Mouse (Mus musculus) limb, embryonic 13.5 days (tissue): ENCODE measurements around the gene Hat1. TPM values are rescaled to one million over a fixed set of nuclear protein-coding genes. Genes with fewer than 3 reads are reported as not detected.
A peak's percentile ranks its signal among the peaks of the same experiment; 100 is the strongest.

Source experiments
- ATAC-seq: fragments of 200-750 bp; cut with Nextera tagmentation; 2 replicates; pipeline ENCODE4 v1.8.0; 2017; ENCODE audit warnings: low read depth, moderate number of reproducible peaks, moderate TSS enrichment; ENCODE audit not compliant: low FRiP score
- H3K27ac ChIP-seq: fragments of 300-500 bp; sonication (generic); 2 replicates; pipeline ENCODE4 v1.5.1; 2015; ENCODE audit warnings: inconsistent platforms, mild to moderate bottlenecking, moderate library complexity
- H3K27me3 ChIP-seq: fragments of 300-500 bp; sonication (generic); 2 replicates; pipeline ENCODE4 v1.6.1; 2015; ENCODE audit warnings: mild to moderate bottlenecking, inconsistent platforms
- H3K36me3 ChIP-seq: fragments of 300-500 bp; sonication (generic); 2 replicates; pipeline ENCODE4 v1.6.1; 2015; ENCODE audit warnings: inconsistent platforms, mild to moderate bottlenecking, moderate library complexity
- H3K4me1 ChIP-seq: fragments of 300-500 bp; sonication (generic); 2 replicates; pipeline ENCODE4 v1.6.1; 2015; ENCODE audit warnings: inconsistent platforms
- H3K4me2 ChIP-seq: fragments of 300-500 bp; sonication (generic); replicated peaks from 2 replicates; pipeline ENCODE4 v1.6.1; 2015; ENCODE audit warnings: inconsistent platforms, mild to moderate bottlenecking, moderate library complexity
- H3K4me3 ChIP-seq: fragments of 300-500 bp; sonication (generic); 2 replicates; pipeline ENCODE4 v1.5.1; 2015; ENCODE audit warnings: moderate library complexity, mild to moderate bottlenecking, inconsistent platforms
- H3K9ac ChIP-seq: fragments of 300-500 bp; sonication (generic); 2 replicates; pipeline ENCODE4 v1.6.1; 2015; ENCODE audit warnings: mild to moderate bottlenecking, inconsistent platforms
- H3K9me3 ChIP-seq: fragments of 300-500 bp; sonication (generic); 2 replicates; pipeline ENCODE4 v1.6.1; 2016; ENCODE audit warnings: inconsistent platforms
- WGBS: fragments of 180-500 bp; shearing (Covaris S2); methylation state at CpG from one replicate; pipeline ENCODE4 v1.1.7; 2015; 5-methylcytosine and 5-hydroxymethylcytosine counted together
- polyA plus RNA-seq: library from polyadenylated mRNA; unstranded; fragments of >200 nt; fragmentation: Nextera tagmentation; extraction: Ambion mirVana; gene quantifications from 2 replicates; pipeline ENCODE4 v1.2.1, GENCODE M21; 2015

The Hat1 gene
- polyA plus RNA-seq, 1 experiment from 2014 or later = 122 TPM

- H3K27me3 ChIP-seq = peaks cover 2% of the 10 kb centered on the region; the same call in 1 of the 2 replicates
- peak within 1 kb of the TSS; percentile 39; the same call in 1 of the 2 replicates for H3K27ac ChIP-seq
- peak within 1 kb of the TSS; percentile 73 for H3K4me2 ChIP-seq
- peak within 1 kb of the TSS; percentile 67 for H3K9ac ChIP-seq
- no peaks in the 10 kb centered on the region for H3K36me3 ChIP-seq
- no peaks in the 10 kb centered on the region for H3K9me3 ChIP-seq
- ATAC-seq = peak; percentile 98
- H3K4me1 ChIP-seq = 0 out of 2 replicates have a peak, but pooled peaks cover 4% of the 10 kb centered on the region
- WGBS = under 1% methylated on average over 60 of the region's 61 CpGs
- H3K4me3 ChIP-seq = peak within 1 kb of the TSS; percentile 60
Observed at GRCm38 (mm10) chr2:71453161-71453916, 64.6 kb downstream of the Hat1 start, which contains the start of gene Metap1d. Gene Metap1d (plus strand): TSS chr2:71453276.

GRCm38 (mm10) chr2:71453917-71454260 is 65.1 kb downstream of the Hat1 start:
- ATAC-seq = no peak
- WGBS = 43% methylated on average over 4 of the region's 4 CpGs
- H3K4me1 ChIP-seq = 0 out of 2 replicates have a peak, but pooled peaks cover 4% of the 10 kb centered on the region
- peak overlapping the region; percentile 60 for H3K4me3 ChIP-seq
- peak overlapping the region; percentile 73 for H3K4me2 ChIP-seq
- H3K9ac ChIP-seq = peak overlapping the region; percentile 67; the same call in 1 of the 2 replicates
- H3K36me3 ChIP-seq = no peaks in the 10 kb centered on the region
- H3K27ac ChIP-seq = no peak overlapping the region
- no peaks in the 10 kb centered on the region for H3K27me3 ChIP-seq
- no peaks in the 10 kb centered on the region for H3K9me3 ChIP-seq

- no peak overlapping the region for H3K9ac ChIP-seq
- WGBS = 73% methylated on average over 13 of the region's 13 CpGs
- H3K36me3 ChIP-seq = no peaks in the 10 kb centered on the region
- no peak for ATAC-seq
- H3K4me3 ChIP-seq = no peak overlapping the region
- no peak overlapping the region for H3K27ac ChIP-seq
- H3K4me1 ChIP-seq = 0 out of 2 replicates have a peak, but pooled peaks cover 4% of the 10 kb centered on the region
- H3K4me2 ChIP-seq = no peak overlapping the region
- no peaks in the 10 kb centered on the region for H3K9me3 ChIP-seq
- H3K27me3 ChIP-seq = no peaks in the 10 kb centered on the region
Observed at GRCm38 (mm10) chr2:71458624-71459023, 69.9 kb downstream of the Hat1 start.

DNA sequence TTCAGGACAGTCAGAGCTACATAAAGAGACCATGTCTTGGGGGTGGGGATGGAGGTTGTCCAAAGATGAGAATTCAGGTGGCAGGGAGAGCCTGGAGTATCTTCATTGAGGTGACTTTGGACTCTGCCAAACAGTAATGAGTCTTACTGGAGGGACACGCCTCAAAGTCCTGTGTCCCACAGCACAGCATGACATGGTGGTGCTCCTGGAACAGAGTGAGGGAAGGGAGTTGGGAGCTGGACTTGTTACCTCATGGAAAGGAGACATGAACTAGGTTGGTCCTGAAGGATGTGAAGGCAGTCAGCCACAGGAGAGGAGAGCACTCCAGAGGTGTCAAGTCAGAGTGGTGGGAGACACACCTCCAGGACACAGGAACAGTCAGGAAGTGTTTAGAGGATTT is 70.9 kb downstream of the Hat1 start:
- WGBS = 86% methylated on average over 1 of the region's 1 CpGs
- no peak overlapping the region for H3K4me2 ChIP-seq

GRCm38 (mm10) chr2:71461139-71461538 is 72.4 kb downstream of the Hat1 start:
- 73% methylated on average over 6 of the region's 6 CpGs for WGBS
- no peak overlapping the region for H3K27ac ChIP-seq

More for the DNA sequence above, 70.9 kb downstream of the Hat1 start:
- H3K9ac ChIP-seq = no peak overlapping the region
- ATAC-seq = no peak
- H3K4me3 ChIP-seq = no peak overlapping the region
- no peaks in the 10 kb centered on the region for H3K9me3 ChIP-seq
- no peaks in the 10 kb centered on the region for H3K4me1 ChIP-seq
- no peaks in the 10 kb centered on the region for H3K36me3 ChIP-seq
- H3K27me3 ChIP-seq = no peaks in the 10 kb centered on the region
- H3K27ac ChIP-seq = no peak overlapping the region

GRCm38 (mm10) chr2:71461589-71461988 is 72.8 kb downstream of the Hat1 start:
- 76% methylated on average over 7 of the region's 7 CpGs for WGBS
- Histone ChIP-seq H3K4me2 (no peak overlapping the region), H3K4me1 (peaks cover 3% of the 10 kb centered on the region; the same call in 1 of the 2 replicates), H3K36me3 (no peaks in the 10 kb centered on the region), H3K9me3 (no peaks in the 10 kb centered on the region), H3K4me3 (no peak overlapping the region), H3K27ac (no peak overlapping the region), H3K27me3 (no peaks in the 10 kb centered on the region), H3K9ac (no peak overlapping the region)
- ATAC-seq = no peak

More at GRCm38 (mm10) chr2:71461139-71461538, 72.4 kb downstream of the Hat1 start:
- H3K36me3 ChIP-seq = no peaks in the 10 kb centered on the region
- H3K9ac ChIP-seq = no peak overlapping the region
- no peaks in the 10 kb centered on the region for H3K27me3 ChIP-seq
- H3K4me2 ChIP-seq = no peak overlapping the region
- no peak overlapping the region for H3K4me3 ChIP-seq
- H3K9me3 ChIP-seq = no peaks in the 10 kb centered on the region
- H3K4me1 ChIP-seq = peaks cover 3% of the 10 kb centered on the region; the same call in 1 of the 2 replicates
- ATAC-seq = no peak

DNA sequence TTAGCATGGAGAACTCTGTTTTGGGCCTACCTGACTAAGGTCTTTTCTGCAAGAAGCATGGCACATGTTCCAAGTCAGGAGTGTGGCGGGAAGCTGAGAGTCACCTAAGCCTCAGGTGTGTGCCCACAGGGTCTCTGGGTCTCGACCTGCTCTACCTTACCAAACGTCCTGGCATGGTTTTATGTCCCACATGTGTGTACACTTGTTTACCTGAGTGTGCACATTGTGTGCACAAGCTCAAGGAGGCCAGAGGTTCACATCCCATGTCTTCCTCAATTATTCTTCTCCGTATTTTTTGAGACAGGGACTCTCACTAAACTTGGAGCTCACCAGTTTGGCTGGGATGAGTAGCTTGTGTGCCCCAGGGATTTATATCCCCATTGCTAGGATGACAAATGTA is 73.3 kb downstream of the Hat1 start:
- no peak overlapping the region for H3K27ac ChIP-seq
- H3K9me3 ChIP-seq = no peaks in the 10 kb centered on the region
- H3K4me2 ChIP-seq = no peak overlapping the region
- H3K27me3 ChIP-seq = no peaks in the 10 kb centered on the region
- no peak overlapping the region for H3K4me3 ChIP-seq
- no peaks in the 10 kb centered on the region for H3K36me3 ChIP-seq
- H3K4me1 ChIP-seq = peaks cover 3% of the 10 kb centered on the region; the same call in 1 of the 2 replicates
- no peak for ATAC-seq
- WGBS = 81% methylated on average over 4 of the region's 4 CpGs
- H3K9ac ChIP-seq = no peak overlapping the region

DNA sequence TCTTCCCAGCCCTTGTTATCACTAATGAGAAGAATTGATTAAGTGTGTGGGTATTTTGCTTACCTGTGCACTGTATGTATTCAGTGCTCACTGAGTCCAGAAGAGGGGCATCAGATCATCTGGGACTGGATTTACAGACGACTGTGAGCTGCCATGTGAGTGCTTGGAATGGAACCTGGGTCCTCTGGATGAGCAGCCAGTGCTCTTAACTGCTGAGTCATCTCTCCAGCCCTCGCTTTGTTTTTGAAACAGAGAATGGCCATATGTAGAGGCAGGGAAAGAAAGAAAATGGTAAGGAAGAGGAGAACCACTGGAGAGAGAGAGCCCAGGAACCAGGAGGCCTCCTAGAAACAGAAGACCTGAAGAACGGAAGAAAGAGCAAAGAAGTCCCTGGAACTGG is 73.8 kb downstream of the Hat1 start:
- 68% methylated on average over 3 of the region's 3 CpGs for WGBS
- H3K27ac ChIP-seq = no peak overlapping the region
- no peak overlapping the region for H3K9ac ChIP-seq
- ATAC-seq = no peak
- H3K4me3 ChIP-seq = no peak overlapping the region
- peaks cover 3% of the 10 kb centered on the region; the same call in 1 of the 2 replicates for H3K4me1 ChIP-seq
- no peaks in the 10 kb centered on the region for H3K9me3 ChIP-seq
- no peaks in the 10 kb centered on the region for H3K36me3 ChIP-seq
- H3K4me2 ChIP-seq = no peak overlapping the region
- no peaks in the 10 kb centered on the region for H3K27me3 ChIP-seq

- Histone ChIP-seq H3K4me2 (no peak overlapping the region), H3K9ac (no peak overlapping the region), H3K27me3 (no peaks in the 10 kb centered on the region), H3K36me3 (no peaks in the 10 kb centered on the region), H3K9me3 (no peaks in the 10 kb centered on the region), H3K4me1 (peaks cover 3% of the 10 kb centered on the region; the same call in 1 of the 2 replicates), H3K4me3 (no peak overlapping the region), H3K27ac (no peak overlapping the region)
- 23% methylated on average over 5 of the region's 6 CpGs for WGBS
- ATAC-seq = no peak
Observed at GRCm38 (mm10) chr2:71466103-71466502, 77.3 kb downstream of the Hat1 start.

GRCm38 (mm10) chr2:71466861-71467450 is 78.2 kb downstream of the Hat1 start:
- Histone ChIP-seq H3K4me1 (peaks cover 3% of the 10 kb centered on the region; the same call in 1 of the 2 replicates), H3K4me2 (no peak overlapping the region), H3K27me3 (no peaks in the 10 kb centered on the region), H3K9ac (no peak overlapping the region), H3K27ac (no peak overlapping the region), H3K4me3 (no peak overlapping the region), H3K36me3 (no peaks in the 10 kb centered on the region), H3K9me3 (no peaks in the 10 kb centered on the region)
- no peak for ATAC-seq
- WGBS = 59% methylated on average over 11 of the region's 11 CpGs

- H3K36me3 ChIP-seq = no peaks in the 10 kb centered on the region
- no peak overlapping the region for H3K4me3 ChIP-seq
- H3K27me3 ChIP-seq = no peaks in the 10 kb centered on the region
- no peaks in the 10 kb centered on the region for H3K9me3 ChIP-seq
- H3K4me2 ChIP-seq = no peak overlapping the region
- no peak for ATAC-seq
- no peak overlapping the region for H3K27ac ChIP-seq
- no peak overlapping the region for H3K9ac ChIP-seq
- peaks cover 21% of the 10 kb centered on the region for H3K4me1 ChIP-seq
- WGBS = 88% methylated on average over 6 of the region's 6 CpGs
Observed at GRCm38 (mm10) chr2:71471094-71471493, 82.3 kb downstream of the Hat1 start.

GRCm38 (mm10) chr2:71473830-71474229 is 85.1 kb downstream of the Hat1 start:
- Histone ChIP-seq H3K27me3 (no peaks in the 10 kb centered on the region), H3K36me3 (no peaks in the 10 kb centered on the region), H3K9ac (no peak overlapping the region), H3K27ac (no peak overlapping the region), H3K4me1 (peaks cover 22% of the 10 kb centered on the region), H3K4me2 (no peak overlapping the region), H3K4me3 (no peak overlapping the region), H3K9me3 (peaks cover 3% of the 10 kb centered on the region; the same call in 1 of the 2 replicates)
- no peak for ATAC-seq
- WGBS = 60% methylated on average over 7 of the region's 7 CpGs
